Mouse (Mus musculus): ENCODE results near the gene A930004D18Rik.

- no peak for TF ChIP-seq MAFK (IDR thresholded peaks at IDR 0.05; ENCODE audit: insufficient read depth, low read depth, low read length)
- no peak for TF ChIP-seq CHD2 (IDR thresholded peaks at IDR 0.05; ENCODE audit: low read depth, low read length)
- TF ChIP-seq ZNF384 (IDR thresholded peaks at IDR 0.05; ENCODE audit: low read depth, low read length) = no peak
Measured at GRCm38 (mm10) chr2:18071947-18072346, 34.4 kb upstream of the A930004D18Rik start.
